Mouse (Mus musculus) retina, adult 2 months (tissue): ENCODE results near the gene Fsd1l.

Experiments used
- DNase-seq: peaks from one replicate; pipeline ENCODE4 v3.0.0-alpha.2; 2012; ENCODE audit warnings: low read depth, low spot score

Fsd1l gene

GRCm38 (mm10) chr4:53631316-53632010 is at the start of gene Fsd1l:
Gene Fsd1l, plus strand, starts transcription at chr4:53631471.
- peak; percentile 63 for DNase-seq

GRCm38 (mm10) chr4:53587676-53588075 is 43.6 kb upstream of the Fsd1l start:
- DNase-seq: no peak

DNA sequence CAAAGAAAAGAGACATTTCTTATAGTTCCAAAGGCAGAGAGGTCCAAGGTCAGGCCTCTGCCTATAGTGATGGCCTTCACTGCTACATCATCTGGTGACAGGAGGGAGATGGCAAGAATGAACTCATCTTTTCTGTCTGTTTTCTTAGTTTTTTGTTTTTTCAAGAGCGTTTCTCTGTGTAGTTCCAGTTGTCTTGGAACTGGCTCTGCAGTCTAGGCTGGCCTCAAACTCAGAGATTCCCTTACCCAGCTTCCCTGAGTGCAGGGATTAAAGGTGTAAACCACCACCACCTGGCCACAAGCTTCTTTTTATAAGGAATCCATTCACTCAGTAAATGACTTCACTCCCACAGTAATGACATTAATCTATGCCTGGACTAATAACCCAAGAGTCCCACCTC is 42.3 kb upstream of the Fsd1l start:
- DNase-seq: no peak

- no peak for DNase-seq
Observed at GRCm38 (mm10) chr4:53589466-53589865, 41.8 kb upstream of the Fsd1l start.

DNA sequence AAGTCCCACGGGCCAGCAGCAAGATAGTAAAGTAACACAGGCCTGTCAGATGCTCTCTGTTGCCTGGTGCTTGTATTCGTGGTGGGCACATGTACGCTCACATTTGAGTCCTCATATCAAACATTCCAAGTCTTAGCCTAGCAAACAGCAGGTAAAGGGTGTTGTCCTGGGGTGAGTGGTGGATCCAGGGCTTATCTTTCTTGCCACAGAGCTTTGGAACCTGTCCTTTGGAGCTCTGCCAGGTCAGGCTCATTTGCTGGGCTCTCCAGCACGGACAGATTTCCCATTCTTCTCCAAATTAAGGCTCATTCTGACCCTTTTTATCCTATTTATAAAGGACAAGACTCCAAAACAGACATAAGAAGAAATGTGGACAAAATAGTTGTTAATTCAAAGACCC is 41.1 kb upstream of the Fsd1l start:
- DNase-seq: no peak

GRCm38 (mm10) chr4:53590691-53591447 is 40.4 kb upstream of the Fsd1l start:
- no peak for DNase-seq

DNA sequence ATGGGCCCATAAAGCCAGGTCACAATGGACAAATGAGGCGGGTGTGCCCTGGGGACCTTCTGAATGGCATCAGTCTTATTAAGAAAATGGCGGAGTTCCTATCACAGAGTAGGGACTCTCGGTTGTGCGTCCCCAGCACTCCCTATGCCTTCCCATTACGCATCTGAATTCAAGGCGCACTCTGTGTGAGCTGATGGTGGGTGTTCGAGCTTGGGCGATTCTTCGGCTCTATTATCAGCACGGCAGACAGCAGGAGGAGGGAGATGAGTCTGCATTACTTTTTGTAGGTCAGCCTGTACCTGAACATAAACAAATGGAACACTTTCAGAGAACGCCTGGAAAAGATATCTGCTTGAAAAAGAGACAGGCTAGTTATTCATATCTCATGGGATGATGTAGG is 39.7 kb upstream of the Fsd1l start:
- no peak for DNase-seq

GRCm38 (mm10) chr4:53591941-53592340 is 39.3 kb upstream of the Fsd1l start:
- DNase-seq: no peak

- DNase-seq: no peak
Observed at GRCm38 (mm10) chr4:53592386-53592785, 38.9 kb upstream of the Fsd1l start.

- peak; percentile 50 for DNase-seq
Observed at GRCm38 (mm10) chr4:53594204-53594603, 37.1 kb upstream of the Fsd1l start.

- DNase-seq: no peak
Observed at GRCm38 (mm10) chr4:53595246-53596062, 35.8 kb upstream of the Fsd1l start.

DNA sequence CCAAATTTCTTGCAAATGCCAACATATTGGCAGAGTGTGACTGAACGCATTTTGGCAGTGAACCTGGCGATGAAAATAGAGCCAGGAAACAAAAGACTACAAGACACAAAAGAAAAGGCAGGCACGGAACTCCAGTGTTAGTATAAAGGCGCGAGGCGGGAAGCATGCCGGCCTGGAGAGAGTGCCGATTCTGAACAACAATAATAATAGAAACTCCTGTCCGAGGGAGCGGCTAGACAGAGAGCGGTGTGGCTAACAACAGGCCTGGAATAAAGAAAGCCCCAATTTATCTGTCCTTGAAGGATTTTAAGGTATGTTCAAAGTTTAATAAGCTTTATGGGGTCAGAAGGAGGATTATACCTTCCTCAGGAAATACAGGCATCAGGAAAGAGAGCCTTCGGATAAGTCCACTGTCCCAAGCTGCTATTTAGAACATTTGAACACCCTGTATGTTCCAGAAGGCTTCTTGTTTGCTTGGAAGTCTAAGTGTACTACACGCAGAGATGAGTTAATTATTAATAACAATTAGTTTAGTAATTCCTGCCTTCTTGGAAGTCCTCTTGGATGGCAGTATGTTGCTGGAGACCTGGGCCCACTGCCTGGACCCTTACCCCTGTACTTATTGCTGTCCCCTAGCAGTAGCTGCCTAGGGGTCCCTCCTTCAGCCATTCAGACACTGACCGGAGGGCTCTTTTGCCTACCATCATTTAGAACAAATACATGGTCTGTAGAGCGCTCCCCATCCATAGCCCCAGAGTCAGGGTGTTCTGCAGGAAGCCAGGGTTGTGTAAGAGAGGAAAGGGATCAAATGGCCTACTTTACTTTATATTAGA is 35.0 kb upstream of the Fsd1l start:
- no peak for DNase-seq

DNA sequence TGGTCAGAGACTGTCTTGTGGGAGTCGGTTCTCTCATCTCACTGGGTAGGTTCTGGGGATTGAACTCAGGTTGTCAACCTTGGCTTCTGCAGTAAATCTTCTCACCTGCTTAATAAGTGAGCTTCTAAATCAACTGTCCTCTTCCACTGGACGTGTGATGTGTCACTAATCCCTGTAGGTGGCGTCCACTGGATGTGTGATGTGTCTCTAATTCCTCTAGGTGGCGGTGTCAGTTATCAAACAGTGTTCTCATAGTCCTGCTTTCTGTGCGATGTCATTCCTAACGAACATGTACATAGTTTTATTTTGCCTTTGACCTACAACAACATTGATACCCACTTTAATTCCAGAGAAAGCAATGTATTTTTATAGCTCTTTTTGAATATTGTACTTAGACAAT is 30.8 kb upstream of the Fsd1l start:
- peak; percentile 45 for DNase-seq

GRCm38 (mm10) chr4:53614576-53615225 is 16.6 kb upstream of the Fsd1l start:
- no peak for DNase-seq

DNA sequence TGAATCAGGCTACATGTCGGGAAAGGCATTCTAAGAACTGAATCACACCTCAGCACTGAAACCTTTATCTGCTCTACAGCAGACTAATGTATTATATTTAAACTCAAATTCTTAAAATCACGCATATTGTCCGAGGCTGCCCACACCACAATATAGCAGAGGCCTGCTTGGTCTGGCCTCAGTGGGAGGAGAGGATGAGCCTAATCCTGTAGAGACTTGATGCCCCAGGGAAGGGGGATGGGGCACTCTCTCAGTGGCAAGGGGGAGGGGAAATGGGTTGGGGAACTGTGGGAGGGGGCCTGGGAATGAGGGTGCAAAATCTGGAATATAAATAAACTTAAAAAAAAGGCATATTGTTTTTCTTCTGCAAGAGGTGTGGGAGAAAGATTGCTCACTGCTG is 13.3 kb upstream of the Fsd1l start:
- no peak for DNase-seq

DNA sequence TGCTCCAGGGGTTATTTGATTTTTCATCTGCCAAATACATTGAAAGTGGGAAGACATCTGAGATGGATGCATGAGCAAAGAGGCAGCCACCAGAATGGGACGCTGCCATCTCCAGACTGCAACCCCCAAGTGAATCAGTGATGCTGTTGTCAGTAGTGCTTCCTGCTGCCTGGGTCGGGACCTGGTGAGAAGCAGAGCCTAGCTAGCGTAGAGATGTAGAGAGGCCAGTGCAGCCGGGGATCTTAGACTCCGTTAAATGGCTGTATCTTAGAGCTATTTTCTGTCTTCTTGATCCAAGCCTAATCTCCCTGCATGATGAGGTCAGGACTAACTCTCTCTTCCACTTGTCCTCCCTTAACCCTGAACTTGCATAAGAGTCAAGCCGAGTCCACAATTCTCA is 11.2 kb upstream of the Fsd1l start:
- DNase-seq: no peak

- no peak for DNase-seq
Observed at GRCm38 (mm10) chr4:53621084-53621483, 10.2 kb upstream of the Fsd1l start.

GRCm38 (mm10) chr4:53621490-53621889 is 9.8 kb upstream of the Fsd1l start:
- DNase-seq: no peak

DNA sequence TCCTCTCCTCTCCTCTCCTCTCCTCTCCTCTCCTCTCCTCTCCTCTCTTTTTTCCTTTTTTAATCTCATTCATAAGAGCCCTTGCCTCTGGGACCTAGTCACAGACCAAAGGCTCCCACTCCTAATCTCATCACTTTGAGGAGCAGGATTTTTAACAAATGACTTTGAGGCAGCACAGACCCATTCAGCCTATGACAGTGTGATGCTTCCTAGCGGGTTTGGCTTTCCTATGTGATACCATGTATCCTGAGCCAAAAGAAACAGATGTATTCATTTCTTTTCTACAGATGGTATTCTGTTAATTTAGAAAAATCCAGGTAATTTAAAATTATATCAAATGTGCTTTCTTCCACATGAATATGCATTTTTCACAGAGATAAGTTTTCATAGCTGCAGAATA is 7.6 kb upstream of the Fsd1l start:
- no peak for DNase-seq

DNA sequence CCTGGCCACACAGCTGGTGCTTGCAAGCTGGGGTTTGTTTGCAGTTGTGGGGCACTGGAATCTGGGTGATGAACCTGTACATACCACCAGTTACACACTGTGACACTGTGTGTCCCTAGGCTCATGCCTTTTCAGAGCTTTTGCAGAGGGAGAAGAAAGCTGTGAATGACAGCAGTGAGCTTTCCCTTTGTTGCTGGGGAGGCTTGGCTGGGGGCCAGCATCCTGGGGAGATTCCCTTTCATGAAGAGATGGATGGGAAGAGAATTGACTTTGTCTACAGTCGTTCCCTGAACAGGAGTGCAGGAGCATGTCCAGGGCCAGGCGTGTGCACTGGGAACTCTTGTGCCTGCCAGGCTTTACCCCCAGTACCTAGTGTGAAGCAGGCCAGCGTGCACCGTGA is 6.5 kb upstream of the Fsd1l start:
- no peak for DNase-seq

GRCm38 (mm10) chr4:53625263-53625662 is 6.0 kb upstream of the Fsd1l start:
- no peak for DNase-seq
